Mouse (Mus musculus) MEL (cell line): ENCODE results near the gene Chpf.

Source experiments
- CTCF ChIP-seq, 3 experiments: IDR thresholded peaks in 2 of 3; conservative IDR thresholded peaks in 1 of 3; 2 replicates each; pipeline ENCODE4 v1.5.1; 2011 to 2012; ENCODE audit warnings: low read length in 3 of 3, low read depth in 2 of 3, mild to moderate bottlenecking in 2 of 3, improper control_type of control experiment in 1 of 3, inconsistent platforms in 1 of 3, mixed read lengths in 1 of 3, moderate library complexity in 1 of 3; ENCODE audit not compliant: control insufficient read depth in 1 of 3, insufficient read depth in 1 of 3, poor library complexity in 1 of 3, severe bottlenecking in 1 of 3
- ELF1 ChIP-seq: IDR thresholded peaks from 2 replicates; pipeline ENCODE4 v1.6.1; 2014; ENCODE audit warnings: low read depth, mild to moderate bottlenecking, inconsistent platforms, low read length, improper control_type of control experiment, moderate library complexity
- EP300 ChIP-seq, 2 experiments: IDR thresholded peaks; 2 replicates each; pipeline ENCODE4 v1.6.1; 2011; ENCODE audit warnings: improper control_type of control experiment in 2 of 2, low read length in 2 of 2, low read depth in 1 of 2, mild to moderate bottlenecking in 1 of 2
- GATA1 ChIP-seq: IDR thresholded peaks from 2 replicates; pipeline ENCODE4 v1.6.1; 2011; ENCODE audit warnings: low read depth, low read length, improper control_type of control experiment
- HCFC1 ChIP-seq: IDR thresholded peaks from 2 replicates; pipeline ENCODE4 v1.6.1; 2012; ENCODE audit warnings: low read depth, mild to moderate bottlenecking, inconsistent platforms, low read length, improper control_type of control experiment, moderate library complexity
- JUND ChIP-seq: IDR thresholded peaks from 2 replicates; pipeline ENCODE4 v1.6.1; 2011; ENCODE audit warnings: low read depth, mild to moderate bottlenecking, improper control_type of control experiment, low read length
- POLR2A ChIP-seq, 2 experiments: IDR thresholded peaks; 2 replicates each; pipeline ENCODE4 v1.6.1; 2011 to 2012; ENCODE audit warnings: low read length in 2 of 2, mild to moderate bottlenecking in 2 of 2, control low read depth in 1 of 2, improper control_type of control experiment in 1 of 2, low read depth in 1 of 2, moderate library complexity in 1 of 2; ENCODE audit not compliant: control insufficient read depth in 1 of 2, insufficient read depth in 1 of 2, poor library complexity in 1 of 2
- POLR2AphosphoS5 ChIP-seq: IDR thresholded peaks from 2 replicates; pipeline ENCODE4 v1.6.1; 2012; ENCODE audit warnings: low read depth, borderline replicate concordance, mild to moderate bottlenecking, inconsistent platforms, low read length, moderate library complexity, mixed read lengths
- RAD21 ChIP-seq: IDR thresholded peaks from 2 replicates; pipeline ENCODE4 v1.6.1; 2011; ENCODE audit warnings: mild to moderate bottlenecking, low read depth, low read length, improper control_type of control experiment
- TCF12 ChIP-seq: IDR thresholded peaks from 2 replicates; pipeline ENCODE4 v1.6.1; 2014; ENCODE audit warnings: low read depth, mild to moderate bottlenecking, inconsistent platforms, low read length, improper control_type of control experiment, moderate library complexity
- USF1 ChIP-seq: IDR thresholded peaks from 2 replicates; pipeline ENCODE4 v1.6.1; 2014; ENCODE audit warnings: low read depth, mild to moderate bottlenecking, inconsistent platforms, low read length, improper control_type of control experiment, moderate library complexity
- ZC3H11A ChIP-seq: IDR thresholded peaks from 2 replicates; pipeline ENCODE4 v1.6.1; 2012; ENCODE audit warnings: low read depth, mild to moderate bottlenecking, inconsistent platforms, low read length, improper control_type of control experiment

- TF ChIP-seq CTCF (IDR thresholded peaks at IDR 0.05 in 2 of 3, conservative IDR thresholded peaks at IDR 0.05 in 1 of 3; ENCODE audit: control insufficient read depth in 1 of 3, insufficient read depth in 1 of 3, low read depth in 2 of 3, low read length in 3 of 3, poor library complexity in 1 of 3, severe bottlenecking in 1 of 3) (no peak), EP300 (IDR thresholded peaks at IDR 0.05; ENCODE audit: low read depth in 1 of 2, low read length in 2 of 2) (no peak), ZC3H11A (no peak), RAD21 (no peak), POLR2A (IDR thresholded peaks at IDR 0.05; ENCODE audit: control insufficient read depth in 1 of 2, insufficient read depth in 1 of 2, low read depth in 1 of 2, low read length in 2 of 2, poor library complexity in 1 of 2) (no peak), GATA1 (no peak), JUND (no peak), USF1 (no peak), ELF1 (no peak), TCF12 (no peak), HCFC1 (no peak), POLR2AphosphoS5 (no peak)
Observed at GRCm38 (mm10) chr1:75448937-75449336, 30.2 kb downstream of the Chpf start.
